Mouse (Mus musculus): ENCODE results near the gene Ddost. TPM values are rescaled to one million over a fixed set of nuclear protein-coding genes. Genes with fewer than 3 reads are reported as not detected.

The Ddost gene
- total RNA-seq (2023), result 10 to 100 TPM; 69.6 to 71.6 TPM

DNA sequence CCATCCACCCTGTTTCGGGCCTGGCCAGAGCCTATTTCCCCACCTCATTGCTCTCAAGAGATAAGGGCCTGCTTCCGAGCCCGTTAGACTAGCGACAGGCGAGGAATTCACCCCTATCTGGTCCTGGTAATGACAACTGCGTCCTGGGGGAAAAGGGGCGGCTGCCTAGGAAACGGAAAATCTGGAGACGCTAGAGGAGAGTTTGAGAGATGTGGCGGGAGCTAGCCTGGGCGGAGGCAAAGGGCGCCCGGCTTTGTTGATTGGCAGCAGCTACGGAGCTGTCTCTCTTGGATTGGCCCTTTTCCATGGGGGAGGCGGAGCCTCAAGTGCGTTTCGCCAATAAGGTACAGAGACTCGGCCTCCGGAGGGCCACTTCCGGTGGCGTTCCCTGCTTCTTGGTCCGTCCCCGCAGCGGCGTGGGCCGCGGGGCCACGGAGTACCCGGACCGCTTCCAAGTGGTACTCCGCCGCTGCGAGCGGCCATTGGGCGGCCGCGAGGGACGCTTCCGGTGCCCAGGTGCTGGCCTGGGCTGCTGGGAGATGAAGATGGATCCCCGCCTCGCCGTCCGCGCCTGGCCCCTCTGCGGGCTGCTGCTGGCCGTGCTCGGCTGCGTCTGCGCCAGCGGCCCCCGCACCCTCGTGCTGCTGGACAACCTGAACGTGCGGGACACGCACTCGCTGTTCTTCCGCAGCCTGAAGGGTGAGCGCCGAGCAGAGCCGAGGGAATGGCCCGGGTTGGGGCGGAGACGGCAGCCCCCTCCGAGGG, at the start of gene Ddost:
Ddost (plus strand) TSS at position 391 of the 765 bp plus-strand sequence.

DNA sequence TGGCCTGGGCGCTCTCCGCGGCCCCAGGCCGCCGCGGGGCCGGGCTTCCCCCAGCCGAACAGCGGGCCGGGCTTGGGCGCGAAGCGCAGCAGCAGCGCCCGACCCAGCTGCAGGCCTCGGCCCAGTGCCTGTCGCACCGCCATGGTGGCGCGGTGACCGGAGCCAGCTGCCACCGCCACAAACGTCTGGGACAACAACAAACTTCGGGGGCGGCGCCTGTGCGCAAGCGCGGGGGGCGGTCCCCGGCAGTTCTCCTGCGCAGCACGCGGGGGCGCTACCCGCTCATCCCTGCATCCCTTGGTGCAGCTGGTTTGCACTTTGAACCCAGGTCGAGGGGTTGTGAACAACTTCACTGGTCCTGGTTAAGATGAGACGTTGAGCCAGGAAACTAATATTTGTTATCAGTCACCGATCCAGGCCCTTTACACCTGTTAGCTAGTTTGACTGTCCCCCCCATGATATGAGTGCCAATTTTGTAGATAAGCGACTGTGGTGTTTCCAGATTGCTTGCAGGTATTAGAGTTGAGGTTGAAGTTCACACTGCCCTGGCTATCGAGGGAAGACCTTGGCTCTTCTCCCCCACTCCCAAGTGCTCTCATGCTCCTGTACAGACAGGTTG, 21.7 kb downstream of the Ddost start, which contains the start of gene Pink1:
Pink1 (minus strand) TSS at position 231 of the 619 bp plus-strand sequence.

Other genes starting within 250 kb of the Ddost start
- gene Hp1bp3, start 88.4 kb upstream of the Ddost start, total RNA-seq (2023), result 100 to 1,000 TPM; 202 to 204 TPM
- gene Sh2d5, start 54.3 kb upstream of the Ddost start, total RNA-seq (2023), result 1 to 10 TPM in 1 of 2 experiments, under 1 TPM in 1; 0.82 to 2.1 TPM
- not detected for gene Kif17, start 54.3 kb upstream of the Ddost start, total RNA-seq (2023)
- 10 to 100 TPM; 42.4 to 49.5 TPM for gene Pink1, start 21.6 kb downstream of the Ddost start, total RNA-seq (2023)
- not detected for gene Cda, start 63.3 kb downstream of the Ddost start, total RNA-seq (2023)
- gene Fam43b, start 91.8 kb downstream of the Ddost start, total RNA-seq (2023), result not detected
- gene Mul1, start 129.9 kb downstream of the Ddost start, total RNA-seq (2023), result 10 to 100 TPM; 36.1 to 38.8 TPM
- 1 to 10 TPM; 1.8 to 1.9 TPM for gene Camk2n1, start 149.6 kb downstream of the Ddost start, total RNA-seq (2023)

All from T-cell, adult 66 days (primary cell).